Mouse (Mus musculus) MN1 (cell line): ENCODE data around the gene Tmtc3.
A peak's percentile ranks its signal among the peaks of the same experiment; 100 is the strongest.
"Not testable (repeated sequence)": the region's sequence is repeated elsewhere in the genome, so short reads cannot be mapped to it uniquely, and the experiment has no call there.

ENCODE experiments used
- DNase-seq: peaks from one replicate; pipeline ENCODE4 v3.0.0-alpha.2; 2016; ENCODE audit warnings: low spot score

Tmtc3 gene

GRCm38 (mm10) chr10:100487097-100487978 lies at the start of gene Tmtc3, which contains the start of gene Cep290:
TSS of gene Tmtc3 (minus strand) at chr10:100487350.
TSS of gene Cep290 (plus strand) at chr10:100487558.
- peak; percentile 99 for DNase-seq

- no peak for DNase-seq
Measured at GRCm38 (mm10) chr10:100524499-100525390, 37.6 kb upstream of the Tmtc3 start.

- no peak for DNase-seq
Measured at GRCm38 (mm10) chr10:100522330-100522729, 35.2 kb upstream of the Tmtc3 start.

- no peak for DNase-seq
Measured at GRCm38 (mm10) chr10:100521617-100522016, 34.5 kb upstream of the Tmtc3 start.

- no peak for DNase-seq
Measured at GRCm38 (mm10) chr10:100508170-100508569, 21.0 kb upstream of the Tmtc3 start.

GRCm38 (mm10) chr10:100498309-100498708 lies 11.2 kb upstream of the Tmtc3 start:
- no peak for DNase-seq

- no peak for DNase-seq
Measured at GRCm38 (mm10) chr10:100491916-100492315, 4.8 kb upstream of the Tmtc3 start.

GRCm38 (mm10) chr10:100486701-100487096 lies 451 bp downstream of the Tmtc3 start:
- peak; percentile 51 for DNase-seq

GRCm38 (mm10) chr10:100479538-100479937 lies 7.6 kb downstream of the Tmtc3 start:
- DNase-seq: no peak

- peak; percentile 29 for DNase-seq
Measured at GRCm38 (mm10) chr10:100475040-100475439, 12.1 kb downstream of the Tmtc3 start.

- DNase-seq: no peak
Measured at GRCm38 (mm10) chr10:100460515-100460914, 26.6 kb downstream of the Tmtc3 start.

- no peak for DNase-seq
Measured at GRCm38 (mm10) chr10:100449394-100449793, 37.8 kb downstream of the Tmtc3 start.

- DNase-seq: no peak
Measured at GRCm38 (mm10) chr10:100427592-100427991, 59.6 kb downstream of the Tmtc3 start.

- no peak for DNase-seq
Measured at GRCm38 (mm10) chr10:100415566-100415965, 71.6 kb downstream of the Tmtc3 start.

GRCm38 (mm10) chr10:100402301-100402700 lies 84.8 kb downstream of the Tmtc3 start:
- not testable (repeated sequence) for DNase-seq
